Mouse (Mus musculus): ENCODE measurements around the gene 6030468B19Rik. TPM values are rescaled to one million over a fixed set of nuclear protein-coding genes. Genes with fewer than 3 reads are reported as not detected.
"Not testable (repeated sequence)": the region's sequence is repeated elsewhere in the genome, so short reads cannot be mapped to it uniquely, and the experiment has no call there.

The 6030468B19Rik gene
- polyA plus RNA-seq, 1 experiment from 2014 or later: not detected

- no peak overlapping the region for H3K4me2 ChIP-seq (ENCODE audit: low read length)
- H3K4me3 ChIP-seq (ENCODE audit: low read length): no peak overlapping the region
- 77% methylated on average over 18 of the region's 18 CpGs for WGBS
- no peaks in the 10 kb centered on the region for H3K36me3 ChIP-seq (ENCODE audit: control insufficient read depth, insufficient read depth, low read length)
- no peak overlapping the region for H3K9ac ChIP-seq (ENCODE audit: low read depth, low read length)
- H3K27me3 ChIP-seq (replicated peaks; ENCODE audit: control insufficient read depth, insufficient read depth, low read length): no peaks in the 10 kb centered on the region
- no peak for ATAC-seq
- H3K27ac ChIP-seq (ENCODE audit: low read depth, low read length): peak overlapping the region; percentile 46; the same call in 1 of the 2 replicates
- no peaks in the 10 kb centered on the region for H3K9me3 ChIP-seq (ENCODE audit: control insufficient read depth, low read length)
- H3K4me1 ChIP-seq (ENCODE audit: control insufficient read depth, insufficient read depth, low read depth, low read length): peaks cover 46% of the 10 kb centered on the region
These were observed 30.9 kb downstream of the 6030468B19Rik start for GRCm38 (mm10) chr11:117828149-117828887.

GRCm38 (mm10) chr11:117828888-117829604 lies 31.6 kb downstream of the 6030468B19Rik start:
- H3K27me3 ChIP-seq (replicated peaks; ENCODE audit: control insufficient read depth, insufficient read depth, low read length): no peaks in the 10 kb centered on the region
- H3K9ac ChIP-seq (ENCODE audit: low read depth, low read length): no peak overlapping the region
- H3K4me3 ChIP-seq (ENCODE audit: low read length): no peak overlapping the region
- 53% methylated on average over 9 of the region's 9 CpGs for WGBS
- H3K9me3 ChIP-seq (ENCODE audit: control insufficient read depth, low read length): no peaks in the 10 kb centered on the region
- no peak overlapping the region for H3K4me2 ChIP-seq (ENCODE audit: low read length)
- peak overlapping the region; percentile 46 for H3K27ac ChIP-seq (ENCODE audit: low read depth, low read length)
- H3K4me1 ChIP-seq (ENCODE audit: control insufficient read depth, insufficient read depth, low read depth, low read length): peaks cover 45% of the 10 kb centered on the region
- ATAC-seq: no peak
- H3K36me3 ChIP-seq (ENCODE audit: control insufficient read depth, insufficient read depth, low read length): no peaks in the 10 kb centered on the region

- 67% methylated on average over 2 of the region's 2 CpGs for WGBS
- Histone ChIP-seq H3K4me2 (ENCODE audit: low read length) (no peak overlapping the region), H3K9me3 (ENCODE audit: control insufficient read depth, low read length) (no peaks in the 10 kb centered on the region), H3K4me3 (ENCODE audit: low read length) (no peak overlapping the region), H3K27ac (ENCODE audit: low read depth, low read length) (no peak overlapping the region), H3K4me1 (ENCODE audit: control insufficient read depth, insufficient read depth, low read depth, low read length) (peaks cover 39% of the 10 kb centered on the region), H3K27me3 (replicated peaks; ENCODE audit: control insufficient read depth, insufficient read depth, low read length) (no peaks in the 10 kb centered on the region), H3K9ac (ENCODE audit: low read depth, low read length) (no peak overlapping the region), H3K36me3 (ENCODE audit: control insufficient read depth, insufficient read depth, low read length) (no peaks in the 10 kb centered on the region)
- no peak for ATAC-seq
These were observed 32.3 kb downstream of the 6030468B19Rik start for GRCm38 (mm10) chr11:117829671-117830215.

- H3K4me1 ChIP-seq (ENCODE audit: control insufficient read depth, insufficient read depth, low read depth, low read length): peaks cover 33% of the 10 kb centered on the region
- no peak overlapping the region for H3K9ac ChIP-seq (ENCODE audit: low read depth, low read length)
- no peaks in the 10 kb centered on the region for H3K36me3 ChIP-seq (ENCODE audit: control insufficient read depth, insufficient read depth, low read length)
- H3K4me3 ChIP-seq (ENCODE audit: low read length): no peak overlapping the region
- ATAC-seq: no peak
- H3K27me3 ChIP-seq (replicated peaks; ENCODE audit: control insufficient read depth, insufficient read depth, low read length): no peaks in the 10 kb centered on the region
- WGBS: 67% methylated on average over 9 of the region's 9 CpGs
- no peak overlapping the region for H3K27ac ChIP-seq (ENCODE audit: low read depth, low read length)
- H3K4me2 ChIP-seq (ENCODE audit: low read length): no peak overlapping the region
- no peaks in the 10 kb centered on the region for H3K9me3 ChIP-seq (ENCODE audit: control insufficient read depth, low read length)
These were observed 32.9 kb downstream of the 6030468B19Rik start for GRCm38 (mm10) chr11:117830401-117830800.

- Histone ChIP-seq H3K4me3 (ENCODE audit: low read length) (peak overlapping the region; percentile 44), H3K9ac (ENCODE audit: low read depth, low read length) (peak overlapping the region; percentile 47), H3K27ac (ENCODE audit: low read depth, low read length) (peak overlapping the region; percentile 36; the same call in 1 of the 2 replicates), H3K4me2 (ENCODE audit: low read length) (peak overlapping the region; percentile 59), H3K27me3 (replicated peaks; ENCODE audit: control insufficient read depth, insufficient read depth, low read length) (no peaks in the 10 kb centered on the region), H3K36me3 (ENCODE audit: control insufficient read depth, insufficient read depth, low read length) (no peaks in the 10 kb centered on the region), H3K9me3 (ENCODE audit: control insufficient read depth, low read length) (no peaks in the 10 kb centered on the region), H3K4me1 (ENCODE audit: control insufficient read depth, insufficient read depth, low read depth, low read length) (peaks cover 20% of the 10 kb centered on the region)
- 17% methylated on average over 28 of the region's 28 CpGs for WGBS
- peak; percentile 70 for ATAC-seq
These were observed 34.9 kb downstream of the 6030468B19Rik start for GRCm38 (mm10) chr11:117832086-117832969.

- 91% methylated on average over 4 of the region's 6 CpGs for WGBS
- ATAC-seq; H3K4me3 ChIP-seq (ENCODE audit: low read length); H3K36me3 ChIP-seq (ENCODE audit: control insufficient read depth, insufficient read depth, low read length); H3K4me2 ChIP-seq (ENCODE audit: low read length); H3K27ac ChIP-seq (ENCODE audit: low read depth, low read length); H3K27me3 ChIP-seq (replicated peaks; ENCODE audit: control insufficient read depth, insufficient read depth, low read length); H3K9ac ChIP-seq (ENCODE audit: low read depth, low read length); H3K9me3 ChIP-seq (ENCODE audit: control insufficient read depth, low read length): not testable (repeated sequence)
- H3K4me1 ChIP-seq (ENCODE audit: control insufficient read depth, insufficient read depth, low read depth, low read length): peaks cover 13% of the 10 kb centered on the region
These were observed 36.0 kb downstream of the 6030468B19Rik start for GRCm38 (mm10) chr11:117833509-117833908.

- Histone ChIP-seq H3K27me3 (replicated peaks; ENCODE audit: control insufficient read depth, insufficient read depth, low read length) (no peaks in the 10 kb centered on the region), H3K36me3 (ENCODE audit: control insufficient read depth, insufficient read depth, low read length) (no peaks in the 10 kb centered on the region), H3K4me1 (ENCODE audit: control insufficient read depth, insufficient read depth, low read depth, low read length) (peaks cover 10% of the 10 kb centered on the region), H3K27ac (ENCODE audit: low read depth, low read length) (no peak overlapping the region), H3K9me3 (ENCODE audit: control insufficient read depth, low read length) (no peaks in the 10 kb centered on the region), H3K4me2 (ENCODE audit: low read length) (no peak overlapping the region), H3K4me3 (ENCODE audit: low read length) (no peak overlapping the region), H3K9ac (ENCODE audit: low read depth, low read length) (no peak overlapping the region)
- WGBS: 92% methylated on average over 8 of the region's 8 CpGs
- no peak for ATAC-seq
These were observed 36.6 kb downstream of the 6030468B19Rik start for GRCm38 (mm10) chr11:117834086-117834485.

GRCm38 (mm10) chr11:117836306-117836705 lies 38.8 kb downstream of the 6030468B19Rik start:
- no peaks in the 10 kb centered on the region for H3K9me3 ChIP-seq (ENCODE audit: control insufficient read depth, low read length)
- H3K4me1 ChIP-seq (ENCODE audit: control insufficient read depth, insufficient read depth, low read depth, low read length): peaks cover 4% of the 10 kb centered on the region; the same call in 1 of the 2 replicates
- H3K4me2 ChIP-seq (ENCODE audit: low read length): peak overlapping the region; percentile 50
- H3K27ac ChIP-seq (ENCODE audit: low read depth, low read length): no peak overlapping the region
- WGBS: 25% methylated on average over 13 of the region's 13 CpGs
- H3K4me3 ChIP-seq (ENCODE audit: low read length): no peak overlapping the region
- 0 out of 2 replicates have a peak, but pooled peaks have one; percentile 31 for ATAC-seq
- H3K9ac ChIP-seq (ENCODE audit: low read depth, low read length): peak overlapping the region; percentile 18; the same call in 1 of the 2 replicates
- H3K36me3 ChIP-seq (ENCODE audit: control insufficient read depth, insufficient read depth, low read length): no peaks in the 10 kb centered on the region
- H3K27me3 ChIP-seq (replicated peaks; ENCODE audit: control insufficient read depth, insufficient read depth, low read length): no peaks in the 10 kb centered on the region
